Mouse (Mus musculus) hindbrain, embryonic 13.5 days (tissue): Measurements from ENCODE around the gene Igflr1. TPM values are rescaled to one million over a fixed set of nuclear protein-coding genes. Genes with fewer than 3 reads are reported as not detected.

Source experiments
- ATAC-seq: fragments of 200-750 bp; cut with Nextera tagmentation; 2 replicates; pipeline ENCODE4 v1.8.0; 2017; ENCODE audit warnings: moderate TSS enrichment; ENCODE audit not compliant: low FRiP score
- H3K27ac ChIP-seq: fragments of 300-500 bp; sonication (generic); 2 replicates; pipeline ENCODE4 v1.5.1; 2015; ENCODE audit warnings: inconsistent platforms, mild to moderate bottlenecking, moderate library complexity
- H3K27me3 ChIP-seq: fragments of 300-500 bp; sonication (generic); 2 replicates; pipeline ENCODE4 v1.6.1; 2015; ENCODE audit warnings: mild to moderate bottlenecking, inconsistent platforms
- H3K36me3 ChIP-seq: fragments of 300-500 bp; sonication (generic); 2 replicates; pipeline ENCODE4 v1.6.1; 2015; ENCODE audit warnings: mild to moderate bottlenecking, inconsistent platforms
- H3K4me1 ChIP-seq: fragments of 300-500 bp; sonication (generic); replicated peaks from 2 replicates; pipeline ENCODE4 v1.6.1; 2015; ENCODE audit warnings: inconsistent platforms
- H3K4me2 ChIP-seq: fragments of 300-500 bp; sonication (generic); 2 replicates; pipeline ENCODE4 v1.6.1; 2015; ENCODE audit warnings: inconsistent platforms, mild to moderate bottlenecking, moderate library complexity
- H3K4me3 ChIP-seq: fragments of 300-500 bp; sonication (generic); 2 replicates; pipeline ENCODE4 v1.5.1; 2015; ENCODE audit warnings: mild to moderate bottlenecking, inconsistent platforms
- H3K9ac ChIP-seq: fragments of 300-500 bp; sonication (generic); 2 replicates; pipeline ENCODE4 v1.6.1; 2015; ENCODE audit warnings: mild to moderate bottlenecking, inconsistent platforms
- H3K9me3 ChIP-seq: fragments of 300-500 bp; sonication (generic); 2 replicates; pipeline ENCODE4 v1.6.1; 2016; ENCODE audit warnings: inconsistent platforms
- WGBS: fragments of 180-500 bp; shearing (Covaris S2); methylation state at CpG from one replicate; pipeline ENCODE4 v1.1.7; 2015; 5-methylcytosine and 5-hydroxymethylcytosine counted together
- polyA plus RNA-seq: library from polyadenylated mRNA; unstranded; fragments of >200 nt; fragmentation: Nextera tagmentation; extraction: Ambion mirVana; gene quantifications from 2 replicates; pipeline ENCODE4 v1.2.1, GENCODE M21; 2015

The Igflr1 gene
- polyA plus RNA-seq, 1 experiment from 2014 or later: 6.1 TPM

- Histone ChIP-seq H3K9ac (no peak overlapping the region), H3K4me2 (no peak overlapping the region), H3K4me3 (no peak overlapping the region), H3K36me3 (peaks cover 100% of the 10 kb centered on the region), H3K9me3 (no peaks in the 10 kb centered on the region), H3K27ac (no peak overlapping the region), H3K4me1 (no peaks in the 10 kb centered on the region), H3K27me3 (no peaks in the 10 kb centered on the region)
- 96% methylated on average over 8 of the region's 8 CpGs for WGBS
- ATAC-seq: no peak
Observed at GRCm38 (mm10) chr7:30579950-30580349, 14.7 kb downstream of the Igflr1 start.

- no peak overlapping the region for H3K4me2 ChIP-seq
- no peak for ATAC-seq
- peaks cover 100% of the 10 kb centered on the region for H3K36me3 ChIP-seq
- no peak overlapping the region for H3K9ac ChIP-seq
- no peak overlapping the region for H3K27ac ChIP-seq
- H3K27me3 ChIP-seq: no peaks in the 10 kb centered on the region
- no peaks in the 10 kb centered on the region for H3K9me3 ChIP-seq
- 95% methylated on average over 16 of the region's 16 CpGs for WGBS
- H3K4me1 ChIP-seq: peaks cover 7% of the 10 kb centered on the region
- no peak overlapping the region for H3K4me3 ChIP-seq
Observed at GRCm38 (mm10) chr7:30581547-30581946, 16.3 kb downstream of the Igflr1 start.

DNA sequence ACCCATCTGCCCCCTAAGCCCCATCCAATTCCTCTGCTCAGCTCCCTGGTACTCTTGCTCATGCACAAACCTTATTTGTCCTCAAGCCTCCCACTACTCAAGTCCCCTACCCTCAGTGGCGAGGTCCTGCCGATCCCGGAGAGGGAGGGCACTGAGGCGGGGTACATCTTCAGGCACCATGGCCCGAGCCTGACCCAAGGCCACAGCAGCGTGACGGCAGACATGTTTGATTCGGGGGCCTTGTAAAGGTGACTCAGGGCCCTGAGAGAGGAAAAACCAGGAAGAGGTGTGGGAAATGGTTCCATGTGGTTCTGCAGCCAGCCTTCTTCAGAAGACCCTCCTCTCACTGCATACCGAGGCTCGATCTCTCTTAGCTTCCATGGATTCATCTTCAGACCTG lies 19.1 kb downstream of the Igflr1 start:
- no peak overlapping the region for H3K9ac ChIP-seq
- no peak for ATAC-seq
- H3K36me3 ChIP-seq: peaks cover 75% of the 10 kb centered on the region
- H3K4me2 ChIP-seq: no peak overlapping the region
- H3K4me3 ChIP-seq: no peak overlapping the region
- peaks cover 20% of the 10 kb centered on the region for H3K4me1 ChIP-seq
- H3K27me3 ChIP-seq: no peaks in the 10 kb centered on the region
- 93% methylated on average over 10 of the region's 10 CpGs for WGBS
- no peaks in the 10 kb centered on the region for H3K9me3 ChIP-seq
- no peak overlapping the region for H3K27ac ChIP-seq

- no peak overlapping the region for H3K27ac ChIP-seq
- peaks cover 67% of the 10 kb centered on the region for H3K36me3 ChIP-seq
- no peaks in the 10 kb centered on the region for H3K27me3 ChIP-seq
- H3K9ac ChIP-seq: no peak overlapping the region
- peaks cover 27% of the 10 kb centered on the region for H3K4me1 ChIP-seq
- no peaks in the 10 kb centered on the region for H3K9me3 ChIP-seq
- H3K4me3 ChIP-seq: no peak overlapping the region
- H3K4me2 ChIP-seq: no peak overlapping the region
- ATAC-seq: no peak
- 94% methylated on average over 7 of the region's 7 CpGs for WGBS
Observed at GRCm38 (mm10) chr7:30585170-30585569, 19.9 kb downstream of the Igflr1 start.

GRCm38 (mm10) chr7:30586455-30587020 lies 21.3 kb downstream of the Igflr1 start:
- WGBS: 88% methylated on average over 28 of the region's 28 CpGs
- Histone ChIP-seq H3K27me3 (no peaks in the 10 kb centered on the region), H3K36me3 (peaks cover 53% of the 10 kb centered on the region), H3K4me2 (peak overlapping the region; percentile 89), H3K4me3 (peak overlapping the region; percentile 97), H3K4me1 (peaks cover 29% of the 10 kb centered on the region), H3K27ac (no peak overlapping the region), H3K9me3 (no peaks in the 10 kb centered on the region), H3K9ac (peak overlapping the region; percentile 99)
- no peak for ATAC-seq

GRCm38 (mm10) chr7:30587842-30588667 lies 22.8 kb downstream of the Igflr1 start:
- peak overlapping the region; percentile 97 for H3K27ac ChIP-seq
- no peaks in the 10 kb centered on the region for H3K9me3 ChIP-seq
- peaks cover 38% of the 10 kb centered on the region for H3K36me3 ChIP-seq
- H3K4me1 ChIP-seq: peaks cover 29% of the 10 kb centered on the region
- ATAC-seq: peak; percentile 58
- peak overlapping the region; percentile 97 for H3K4me3 ChIP-seq
- no peaks in the 10 kb centered on the region; the same call in 1 of the 2 replicates for H3K27me3 ChIP-seq
- H3K4me2 ChIP-seq: peak overlapping the region; percentile 89
- peak overlapping the region; percentile 99 for H3K9ac ChIP-seq
- under 1% methylated on average over 66 of the region's 67 CpGs for WGBS

DNA sequence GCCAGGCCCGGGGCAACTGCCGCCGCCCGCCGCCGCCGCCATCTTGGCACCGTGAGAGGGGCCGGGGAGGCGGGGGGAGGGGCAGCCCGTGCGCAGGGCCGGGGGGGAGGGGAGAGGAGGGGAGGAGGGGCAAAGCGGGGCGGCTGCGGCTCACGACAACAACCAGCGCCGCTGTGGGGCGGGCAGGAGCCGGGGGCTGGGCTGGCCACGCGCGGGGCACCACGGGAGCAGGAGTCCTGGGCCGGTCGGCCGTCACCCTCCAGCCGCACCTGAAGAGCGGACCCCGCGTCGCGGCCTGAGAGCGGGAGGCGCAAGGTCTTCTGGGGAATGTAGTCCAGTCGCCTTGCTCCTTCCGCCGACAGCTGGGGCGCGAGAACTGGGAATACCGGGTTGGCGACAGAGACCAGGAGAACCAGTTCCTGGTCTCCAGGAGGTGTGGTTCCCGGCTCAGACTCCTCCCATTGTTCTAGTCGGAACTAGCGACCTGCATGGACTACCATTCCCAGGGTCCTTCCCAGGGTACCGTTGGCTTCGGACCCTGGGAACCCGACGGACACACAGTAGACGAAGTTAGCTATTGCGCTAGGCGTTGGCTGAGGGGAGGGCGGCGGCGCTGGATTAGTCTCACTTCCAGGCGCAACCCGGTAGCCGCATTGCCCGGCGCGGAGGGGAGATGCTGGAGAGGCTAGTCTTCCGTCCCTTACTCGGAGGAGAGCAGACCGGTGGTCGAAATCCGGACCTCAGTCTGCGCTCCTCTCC lies 23.6 kb downstream of the Igflr1 start, which contains the start of gene Kmt2b:
Kmt2b (minus strand) TSS at position 51 of the 759 bp plus-strand sequence.
- WGBS: under 1% methylated on average over 61 of the region's 68 CpGs
- peaks cover 30% of the 10 kb centered on the region for H3K4me1 ChIP-seq
- H3K4me2 ChIP-seq: peak within 1 kb of the TSS; percentile 89
- H3K4me3 ChIP-seq: peak within 1 kb of the TSS; percentile 97
- H3K9me3 ChIP-seq: no peaks in the 10 kb centered on the region
- no peaks in the 10 kb centered on the region; the same call in 1 of the 2 replicates for H3K27me3 ChIP-seq
- peaks cover 30% of the 10 kb centered on the region for H3K36me3 ChIP-seq
- H3K9ac ChIP-seq: peak within 1 kb of the TSS; percentile 99
- peak; percentile 96 for ATAC-seq
- H3K27ac ChIP-seq: peak within 1 kb of the TSS; percentile 97

DNA sequence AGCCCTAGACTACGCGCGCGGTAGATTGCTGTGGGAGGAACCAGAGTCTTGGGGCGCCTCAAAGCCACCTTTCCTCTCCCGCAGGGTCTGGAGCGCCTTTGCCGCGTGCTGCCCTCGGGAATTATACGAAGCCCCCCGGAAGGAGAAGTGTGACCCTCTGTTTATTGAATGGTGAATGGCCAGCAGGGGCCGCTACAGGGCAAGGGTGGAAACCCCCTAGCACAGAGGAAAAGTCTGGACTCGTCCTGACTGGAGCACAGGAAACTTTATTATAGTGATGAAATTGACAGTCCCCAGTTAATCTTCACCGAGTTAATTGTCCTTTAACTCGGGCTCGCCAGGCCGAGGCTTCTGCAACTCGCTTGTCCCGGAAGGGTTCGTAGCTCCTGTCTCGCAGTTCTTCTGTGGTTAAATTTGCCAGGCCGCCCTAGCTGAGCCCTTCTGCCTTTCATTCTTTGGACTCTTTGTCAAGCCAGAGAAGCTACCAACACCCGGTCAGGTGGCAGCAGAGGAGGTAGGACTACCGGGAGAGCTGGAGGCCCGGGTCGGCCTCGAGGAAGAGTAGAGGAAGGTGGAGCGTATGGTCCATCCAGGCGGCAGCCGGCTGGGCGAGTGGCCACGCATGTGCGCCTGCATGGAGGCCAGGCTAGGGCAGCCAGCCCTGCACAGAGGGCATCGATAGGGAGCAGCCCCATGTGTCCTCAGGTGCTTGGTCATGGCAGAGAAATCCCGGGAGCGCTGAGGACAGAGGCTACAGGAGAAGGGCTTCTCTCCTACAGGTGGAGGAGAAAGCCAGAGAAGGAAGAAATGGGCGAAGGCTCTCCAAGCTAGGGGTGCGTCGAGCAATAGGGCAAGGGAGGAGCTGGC lies 24.4 kb downstream of the Igflr1 start:
- H3K27ac ChIP-seq: peak overlapping the region; percentile 97
- H3K4me2 ChIP-seq: peak overlapping the region; percentile 65
- peak overlapping the region; percentile 99 for H3K9ac ChIP-seq
- peaks cover 34% of the 10 kb centered on the region for H3K4me1 ChIP-seq
- peak; percentile 60 for ATAC-seq
- peaks cover 22% of the 10 kb centered on the region for H3K36me3 ChIP-seq
- no peaks in the 10 kb centered on the region; the same call in 1 of the 2 replicates for H3K27me3 ChIP-seq
- 30% methylated on average over 39 of the region's 40 CpGs for WGBS
- peak overlapping the region; percentile 97 for H3K4me3 ChIP-seq
- H3K9me3 ChIP-seq: no peaks in the 10 kb centered on the region

DNA sequence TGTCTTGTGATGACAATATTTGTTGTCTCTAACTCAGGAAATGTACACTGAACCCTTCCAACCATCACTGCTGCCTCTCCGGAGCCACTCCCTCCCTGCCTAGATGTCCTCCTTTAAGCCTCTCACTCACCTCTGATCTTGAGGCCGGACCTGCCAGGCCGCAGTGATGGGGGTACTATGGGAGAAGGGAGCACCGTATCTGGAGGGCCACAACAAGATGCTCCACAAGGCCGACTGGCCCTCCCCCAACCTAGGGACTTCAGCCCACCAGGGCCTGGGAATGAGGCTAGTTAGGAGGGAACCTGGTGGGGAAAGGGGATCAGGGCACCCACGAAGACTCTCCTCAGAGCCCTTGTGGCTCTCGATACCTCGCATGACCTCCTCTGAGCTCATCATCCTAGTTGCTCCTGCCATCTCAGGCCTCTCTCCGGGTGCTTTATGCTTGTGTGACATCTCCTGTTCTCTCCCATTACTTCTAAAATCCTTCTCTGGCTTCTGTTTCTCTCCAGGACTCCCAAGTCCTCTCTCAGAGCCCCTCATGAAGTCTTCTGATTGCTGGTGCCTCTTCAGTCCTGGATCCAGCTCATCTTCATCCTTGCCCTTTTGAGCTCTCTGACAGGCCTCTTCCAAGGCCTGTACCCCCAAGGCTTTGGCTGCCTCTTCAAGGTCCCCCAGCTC lies 25.8 kb downstream of the Igflr1 start:
- Histone ChIP-seq H3K9ac (peak overlapping the region; percentile 49), H3K27ac (no peak overlapping the region), H3K4me1 (peaks cover 30% of the 10 kb centered on the region), H3K9me3 (no peaks in the 10 kb centered on the region), H3K36me3 (peaks cover 8% of the 10 kb centered on the region), H3K27me3 (no peaks in the 10 kb centered on the region; the same call in 1 of the 2 replicates), H3K4me2 (no peak overlapping the region), H3K4me3 (no peak overlapping the region)
- WGBS: 85% methylated on average over 9 of the region's 9 CpGs
- no peak for ATAC-seq

- Histone ChIP-seq H3K4me3 (no peak overlapping the region), H3K27ac (no peak overlapping the region), H3K27me3 (no peaks in the 10 kb centered on the region; the same call in 1 of the 2 replicates), H3K4me2 (no peak overlapping the region), H3K36me3 (peaks cover 3% of the 10 kb centered on the region), H3K9ac (peak overlapping the region; percentile 49), H3K9me3 (no peaks in the 10 kb centered on the region), H3K4me1 (peaks cover 26% of the 10 kb centered on the region)
- WGBS: 44% methylated on average over 4 of the region's 4 CpGs
- ATAC-seq: no peak
Observed at GRCm38 (mm10) chr7:30591605-30591951, 26.4 kb downstream of the Igflr1 start.

DNA sequence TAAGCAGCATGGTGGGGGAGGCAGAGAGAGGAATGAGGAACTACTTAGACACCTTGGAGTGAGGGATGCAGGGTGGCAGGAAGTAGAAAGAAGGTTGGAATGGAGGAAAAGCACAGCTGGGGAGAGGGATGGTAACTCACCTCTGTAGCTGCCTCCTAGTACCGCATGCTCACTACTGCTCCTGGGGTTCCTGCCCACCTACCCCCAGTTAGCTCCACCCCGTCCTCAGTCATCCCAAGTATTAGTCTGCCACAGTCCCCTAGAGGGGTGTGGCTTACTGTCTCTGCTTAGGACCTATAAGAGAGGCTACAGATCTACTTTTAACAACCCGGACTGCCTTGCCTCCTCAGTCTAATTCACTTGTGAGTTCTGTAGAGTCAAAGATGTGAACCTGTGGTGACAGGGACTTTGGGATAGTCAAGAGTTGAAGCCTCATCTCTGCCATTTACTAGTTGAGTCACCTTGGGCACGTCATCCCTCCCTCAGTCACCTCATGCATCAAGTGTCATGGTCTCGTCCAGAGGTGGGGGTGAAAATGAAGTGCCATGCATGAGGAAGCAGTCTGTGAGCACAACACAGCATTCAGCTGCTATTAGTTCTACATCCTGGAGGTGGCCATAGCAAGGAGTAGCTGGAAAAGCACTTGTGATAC lies 27.7 kb downstream of the Igflr1 start:
- Histone ChIP-seq H3K4me2 (no peak overlapping the region), H3K9ac (no peak overlapping the region), H3K4me1 (peaks cover 13% of the 10 kb centered on the region), H3K4me3 (no peak overlapping the region), H3K27ac (no peak overlapping the region), H3K27me3 (no peaks in the 10 kb centered on the region; the same call in 1 of the 2 replicates), H3K36me3 (no peaks in the 10 kb centered on the region), H3K9me3 (no peaks in the 10 kb centered on the region)
- no peak for ATAC-seq
- WGBS: 59% methylated on average over 5 of the region's 5 CpGs
